Mouse (Mus musculus): ENCODE measurements around the gene Cd38. TPM values are rescaled to one million over a fixed set of nuclear protein-coding genes. Genes with fewer than 3 reads are reported as not detected.

The Cd38 gene
- polyA plus RNA-seq, 1 experiment: 0.40 TPM

DNA sequence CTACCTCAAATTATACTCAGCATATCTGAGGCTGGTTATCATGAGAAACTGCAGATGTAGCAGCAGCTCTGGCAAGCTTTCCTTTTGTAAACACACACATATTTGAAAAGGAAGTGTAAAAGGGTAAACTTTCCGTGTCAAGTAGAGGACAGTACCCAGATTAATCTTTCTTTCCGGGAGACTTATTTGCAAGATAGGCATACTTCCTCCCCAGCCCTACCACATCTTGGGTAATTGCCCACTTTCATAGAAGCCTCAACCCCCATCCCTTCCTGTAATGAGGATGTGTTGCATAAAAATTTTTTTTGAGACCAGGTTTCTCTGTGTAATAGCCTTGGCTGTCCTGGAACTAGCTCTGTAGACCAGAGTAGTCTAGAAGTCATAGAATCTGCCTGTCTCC is 12.6 kb upstream of the Cd38 start:
- Histone ChIP-seq H3K27ac (ENCODE audit: control insufficient read depth, insufficient read depth, low read depth, low read length) (no peak overlapping the region), H3K27me3 (ENCODE audit: control insufficient read depth, insufficient read depth, low read length) (no peaks in the 10 kb centered on the region), H3K4me1 (ENCODE audit: control insufficient read depth, insufficient read depth, low read length) (no peaks in the 10 kb centered on the region), H3K36me3 (ENCODE audit: control insufficient read depth, insufficient read depth, low read length) (no peaks in the 10 kb centered on the region), H3K4me3 (ENCODE audit: control insufficient read depth, low read depth, low read length) (no peak overlapping the region)
- TF ChIP-seq CTCF (IDR thresholded peaks at IDR 0.05; ENCODE audit: control insufficient read depth, insufficient read depth, insufficient replicate concordance, low read depth, low read length) (no peak), POLR2A (IDR thresholded peaks at IDR 0.05; ENCODE audit: control insufficient read depth, low read depth, low read length) (no peak)

DNA sequence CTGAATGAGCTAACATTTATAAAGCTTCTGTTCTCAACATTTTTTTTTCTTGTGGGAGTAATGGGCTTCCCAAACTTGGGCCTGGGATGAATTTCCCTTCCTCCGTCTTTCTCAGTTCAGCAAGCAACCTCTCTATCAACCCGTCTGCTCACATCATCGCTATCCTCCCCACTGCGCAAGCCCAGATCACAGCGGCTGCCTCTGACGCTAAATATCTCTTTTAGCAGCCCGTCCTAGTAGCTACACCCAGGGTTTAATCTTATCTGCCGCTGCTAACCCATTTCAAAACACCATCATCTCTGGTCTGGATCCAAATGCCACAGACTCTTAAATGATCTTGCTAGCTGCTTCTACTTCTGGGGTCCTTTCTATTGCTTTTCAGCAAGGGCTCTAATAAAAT is 8.7 kb upstream of the Cd38 start:
- TF ChIP-seq CTCF (IDR thresholded peaks at IDR 0.05; ENCODE audit: control insufficient read depth, insufficient read depth, insufficient replicate concordance, low read depth, low read length) (no peak), POLR2A (IDR thresholded peaks at IDR 0.05; ENCODE audit: control insufficient read depth, low read depth, low read length) (no peak)
- no peak overlapping the region for H3K27ac ChIP-seq (ENCODE audit: control insufficient read depth, insufficient read depth, low read depth, low read length)

DNA sequence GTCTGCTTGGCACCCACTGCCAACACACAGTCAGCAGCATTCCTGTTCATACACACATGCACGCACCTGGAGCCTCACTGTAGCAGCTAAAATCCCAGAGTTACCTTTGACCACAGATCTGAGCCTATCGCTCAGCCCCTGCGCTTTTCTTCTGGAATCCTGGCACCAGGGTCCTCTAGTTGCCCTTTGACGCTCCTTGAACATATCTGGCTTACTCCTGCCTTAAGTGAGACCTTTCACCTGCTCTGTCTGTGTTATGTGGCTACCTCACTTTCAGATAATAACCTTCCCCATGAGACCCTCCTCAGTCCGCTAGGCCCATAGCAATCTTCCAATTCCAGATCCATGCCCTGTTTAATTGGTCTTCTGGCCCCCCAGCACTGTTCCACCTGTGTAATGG is 8.3 kb upstream of the Cd38 start:
- Histone ChIP-seq H3K36me3 (ENCODE audit: control insufficient read depth, insufficient read depth, low read length) (no peaks in the 10 kb centered on the region), H3K27ac (ENCODE audit: control insufficient read depth, insufficient read depth, low read depth, low read length) (no peak overlapping the region), H3K4me3 (ENCODE audit: control insufficient read depth, low read depth, low read length) (no peak overlapping the region), H3K27me3 (ENCODE audit: control insufficient read depth, insufficient read depth, low read length) (no peaks in the 10 kb centered on the region), H3K4me1 (ENCODE audit: control insufficient read depth, insufficient read depth, low read length) (no peaks in the 10 kb centered on the region)
- TF ChIP-seq CTCF (IDR thresholded peaks at IDR 0.05; ENCODE audit: control insufficient read depth, insufficient read depth, insufficient replicate concordance, low read depth, low read length) (no peak), POLR2A (IDR thresholded peaks at IDR 0.05; ENCODE audit: control insufficient read depth, low read depth, low read length) (no peak)

More for the DNA sequence above, 8.7 kb upstream of the Cd38 start:
- Histone ChIP-seq H3K36me3 (ENCODE audit: control insufficient read depth, insufficient read depth, low read length) (no peaks in the 10 kb centered on the region), H3K27me3 (ENCODE audit: control insufficient read depth, insufficient read depth, low read length) (no peaks in the 10 kb centered on the region), H3K4me3 (ENCODE audit: control insufficient read depth, low read depth, low read length) (no peak overlapping the region), H3K4me1 (ENCODE audit: control insufficient read depth, insufficient read depth, low read length) (no peaks in the 10 kb centered on the region)

DNA sequence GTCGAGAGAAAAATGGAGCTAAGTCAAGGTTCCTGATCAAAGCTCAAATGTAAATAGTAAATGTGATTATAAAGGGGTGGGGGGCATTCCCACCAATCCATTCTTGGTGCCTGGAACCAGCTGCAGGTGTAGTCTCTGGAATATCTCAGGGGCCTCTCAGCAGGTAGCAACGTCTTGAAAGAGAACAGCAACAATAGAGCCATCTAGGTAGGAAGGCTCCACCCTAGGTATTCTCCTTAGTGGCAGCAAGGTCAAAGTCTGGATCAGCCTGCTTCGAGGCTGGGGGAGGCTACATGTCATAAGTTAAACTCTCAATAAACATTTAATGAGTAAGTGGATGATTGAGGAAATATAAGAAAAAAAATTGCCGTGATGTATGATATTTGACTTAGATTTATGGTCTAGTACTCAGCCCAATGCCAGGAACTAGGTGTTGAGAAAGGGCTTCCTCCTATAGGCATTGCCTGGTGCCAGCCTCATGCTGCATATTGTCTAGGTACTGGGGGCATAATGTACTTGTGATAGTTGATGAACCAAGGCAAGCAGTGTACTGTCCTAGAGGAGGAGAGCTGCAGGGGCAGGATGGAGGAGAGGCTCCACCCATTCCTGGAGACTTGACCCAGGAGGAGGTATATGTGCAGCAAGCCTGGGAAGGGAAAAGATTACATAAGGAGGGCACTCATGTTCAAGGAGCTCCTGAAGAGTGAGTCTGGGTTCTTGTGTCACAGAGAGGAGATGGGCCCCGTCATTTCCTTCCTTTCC is 7.5 kb upstream of the Cd38 start:
- H3K4me3 ChIP-seq (ENCODE audit: control insufficient read depth, low read depth, low read length): no peak overlapping the region
- H3K4me1 ChIP-seq (ENCODE audit: control insufficient read depth, insufficient read depth, low read length): no peaks in the 10 kb centered on the region
- no peaks in the 10 kb centered on the region for H3K27me3 ChIP-seq (ENCODE audit: control insufficient read depth, insufficient read depth, low read length)
- H3K36me3 ChIP-seq (ENCODE audit: control insufficient read depth, insufficient read depth, low read length): no peaks in the 10 kb centered on the region
- no peak overlapping the region for H3K27ac ChIP-seq (ENCODE audit: control insufficient read depth, insufficient read depth, low read depth, low read length)
- TF ChIP-seq CTCF (IDR thresholded peaks at IDR 0.05; ENCODE audit: control insufficient read depth, insufficient read depth, insufficient replicate concordance, low read depth, low read length): no peak

DNA sequence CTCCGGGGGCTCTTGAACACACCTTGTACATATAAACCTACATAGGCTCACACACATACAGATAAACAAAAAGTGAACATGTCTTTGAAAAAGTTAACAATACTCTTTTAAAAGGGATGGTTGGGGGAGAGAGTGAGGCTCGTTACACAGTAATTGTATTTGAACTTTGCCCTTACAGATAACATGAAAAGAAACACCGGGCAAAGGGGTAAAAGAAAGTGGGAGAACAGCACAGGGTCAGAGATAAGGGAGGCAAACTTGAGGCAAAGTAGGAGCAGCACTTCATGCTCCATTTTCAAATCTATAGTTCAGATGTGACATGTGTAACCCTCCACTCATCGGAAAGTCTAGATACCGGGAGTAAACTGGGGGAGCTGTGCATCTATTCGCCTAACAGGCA is 4.7 kb upstream of the Cd38 start:
- H3K27me3 ChIP-seq (ENCODE audit: control insufficient read depth, insufficient read depth, low read length): no peaks in the 10 kb centered on the region
- no peak overlapping the region for H3K27ac ChIP-seq (ENCODE audit: control insufficient read depth, insufficient read depth, low read depth, low read length)
- H3K36me3 ChIP-seq (ENCODE audit: control insufficient read depth, insufficient read depth, low read length): no peaks in the 10 kb centered on the region
- TF ChIP-seq POLR2A (IDR thresholded peaks at IDR 0.05; ENCODE audit: control insufficient read depth, low read depth, low read length): no peak
- TF ChIP-seq CTCF (IDR thresholded peaks at IDR 0.05; ENCODE audit: control insufficient read depth, insufficient read depth, insufficient replicate concordance, low read depth, low read length): no peak
- H3K4me3 ChIP-seq (ENCODE audit: control insufficient read depth, low read depth, low read length): no peak overlapping the region
- H3K4me1 ChIP-seq (ENCODE audit: control insufficient read depth, insufficient read depth, low read length): peaks cover under 1% of the 10 kb centered on the region; the same call in 1 of the 2 replicates

DNA sequence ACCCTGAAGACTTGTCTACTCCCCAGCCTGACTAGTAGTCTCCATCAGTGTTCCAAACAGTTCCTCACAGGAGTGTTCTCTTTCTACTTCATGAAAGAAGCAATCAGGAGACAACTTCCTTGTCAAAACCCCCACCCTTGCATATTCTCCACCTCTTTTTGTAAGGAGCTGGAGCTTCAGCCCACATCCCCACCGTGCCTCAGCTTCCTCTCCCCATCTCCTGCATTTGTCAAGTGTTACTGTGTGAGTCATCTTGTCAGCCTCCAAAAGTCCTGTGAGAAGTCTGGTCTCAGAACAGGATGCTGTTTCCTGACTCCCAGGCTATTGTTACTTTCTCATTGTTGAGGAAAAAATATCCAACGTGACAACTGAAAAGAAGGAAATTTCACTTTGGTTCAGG is 3.0 kb upstream of the Cd38 start:
- TF ChIP-seq POLR2A (IDR thresholded peaks at IDR 0.05; ENCODE audit: control insufficient read depth, low read depth, low read length) (no peak), CTCF (IDR thresholded peaks at IDR 0.05; ENCODE audit: control insufficient read depth, insufficient read depth, insufficient replicate concordance, low read depth, low read length) (no peak)
- peaks cover 7% of the 10 kb centered on the region; the same call in 1 of the 2 replicates for H3K4me1 ChIP-seq (ENCODE audit: control insufficient read depth, insufficient read depth, low read length)
- H3K27me3 ChIP-seq (ENCODE audit: control insufficient read depth, insufficient read depth, low read length): no peaks in the 10 kb centered on the region
- no peaks in the 10 kb centered on the region for H3K36me3 ChIP-seq (ENCODE audit: control insufficient read depth, insufficient read depth, low read length)
- H3K27ac ChIP-seq (ENCODE audit: control insufficient read depth, insufficient read depth, low read depth, low read length): no peak overlapping the region
- H3K4me3 ChIP-seq (ENCODE audit: control insufficient read depth, low read depth, low read length): no peak overlapping the region

DNA sequence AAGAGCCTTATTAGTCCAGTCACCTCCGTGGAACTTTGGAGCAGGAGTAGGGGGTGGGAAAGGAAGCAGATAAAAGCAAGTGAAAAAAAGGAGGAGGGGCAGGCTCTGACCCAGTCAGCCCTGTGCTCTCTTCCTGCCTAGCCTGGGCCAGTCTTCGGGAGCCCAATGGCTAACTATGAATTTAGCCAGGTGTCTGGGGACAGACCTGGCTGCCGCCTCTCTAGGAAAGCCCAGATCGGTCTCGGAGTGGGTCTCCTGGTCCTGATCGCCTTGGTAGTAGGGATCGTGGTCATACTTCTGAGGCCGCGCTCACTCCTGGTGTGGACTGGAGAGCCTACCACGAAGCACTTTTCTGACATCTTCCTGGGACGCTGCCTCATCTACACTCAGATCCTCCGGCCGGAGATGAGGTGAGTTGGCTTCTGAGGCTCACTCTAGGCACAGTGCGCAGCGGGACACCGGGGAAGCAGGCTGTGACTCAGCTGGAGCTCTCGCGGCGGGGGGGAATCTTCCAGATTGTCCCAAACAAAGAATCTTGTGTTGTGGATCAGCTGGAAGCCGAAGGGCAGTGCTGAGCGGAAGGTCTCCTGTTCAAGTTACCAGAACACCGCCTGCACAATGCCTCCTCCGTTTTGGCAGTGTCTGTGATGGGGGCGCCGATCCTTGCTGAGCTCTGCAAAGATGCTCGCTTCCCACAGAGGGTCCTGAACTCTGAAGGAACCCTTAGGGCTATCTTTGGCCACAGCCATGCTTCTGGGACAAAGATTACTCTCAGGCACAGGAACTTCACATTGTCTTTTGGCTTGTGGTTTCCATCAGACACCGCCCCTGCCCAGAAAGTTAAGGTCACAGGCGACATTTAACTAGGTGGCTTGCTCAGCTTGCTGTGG is 603 bp downstream of the Cd38 start:
- Histone ChIP-seq H3K4me1 (ENCODE audit: control insufficient read depth, insufficient read depth, low read length) (peaks cover 7% of the 10 kb centered on the region; the same call in 1 of the 2 replicates), H3K36me3 (ENCODE audit: control insufficient read depth, insufficient read depth, low read length) (no peaks in the 10 kb centered on the region), H3K27me3 (ENCODE audit: control insufficient read depth, insufficient read depth, low read length) (no peaks in the 10 kb centered on the region), H3K27ac (ENCODE audit: control insufficient read depth, insufficient read depth, low read depth, low read length) (no peak overlapping the region), H3K4me3 (ENCODE audit: control insufficient read depth, low read depth, low read length) (peak overlapping the region; percentile 19)
- TF ChIP-seq POLR2A (IDR thresholded peaks at IDR 0.05; ENCODE audit: control insufficient read depth, low read depth, low read length) (no peak), CTCF (IDR thresholded peaks at IDR 0.05; ENCODE audit: control insufficient read depth, insufficient read depth, insufficient replicate concordance, low read depth, low read length) (no peak)

All from testis, adult 2 months (tissue).